ENCODE assay signal across 16 mouse cellular contexts in genomic region chr6:28663004-28663403, GRCm38 (mm10).
"Had no signal": no experiment of that assay in that cellular context is flagged by ENCODE, and none has a peak within 500 bp of the region (broad histone marks: within the 10 kb centered on the region; RNA-seq: fewer than 3 reads in every experiment).

No protein-coding gene starts in this region.

- H3K27ac ChIP-seq: midbrain, embryonic 10.5 days; midbrain, embryonic 13.5 days; midbrain, embryonic 15.5 days; neural tube, embryonic 13.5 days; neural tube, embryonic 15.5 days; stomach, embryonic 15.5 days; stomach, postnatal 0 days had no signal

- DNase-seq: lung, adult 18-20 months; lung, embryonic 14.5 days; lung, postnatal 10 days; lung, postnatal 4 days; right cerebral cortex, postnatal 14 days; thymus, adult 2 months; thymus, postnatal 25 days; thymus, postnatal 4 days had no signal

- H3K4me3 ChIP-seq: midbrain, embryonic 10.5 days; midbrain, embryonic 13.5 days; midbrain, embryonic 15.5 days; myocyte; neural tube, embryonic 13.5 days; neural tube, embryonic 15.5 days; stomach, embryonic 15.5 days had no signal
